Mouse (Mus musculus): ENCODE results near the gene Macrod2. TPM values are rescaled to one million over a fixed set of nuclear protein-coding genes. Genes with fewer than 3 reads are reported as not detected.
A peak's percentile ranks its signal among the peaks of the same experiment; 100 is the strongest.

The Macrod2 gene
- polyA plus RNA-seq, 1 experiment = 20.2 TPM

- TF ChIP-seq CTCF (IDR thresholded peaks at IDR 0.05; ENCODE audit: borderline replicate concordance, insufficient read depth, low read depth, low read length) (no peak), POLR2A (IDR thresholded peaks at IDR 0.05; ENCODE audit: borderline replicate concordance, insufficient read depth, low read length) (no peak)
- H3K4me3 ChIP-seq (replicated peaks; ENCODE audit: insufficient read depth, low read depth, low read length) = no peak overlapping the region
- H3K27ac ChIP-seq (ENCODE audit: insufficient read depth, low read length) = no peak overlapping the region
- no peaks in the 10 kb centered on the region for H3K27me3 ChIP-seq (ENCODE audit: control insufficient read depth, insufficient read depth, low read length)
- no peak for DNase-seq
- no peaks in the 10 kb centered on the region for H3K4me1 ChIP-seq (ENCODE audit: control insufficient read depth, insufficient read depth, low read length)
- WGBS = 94% methylated on average over 1 of the region's 1 CpGs
These were observed 806.9 kb downstream of the Macrod2 start for GRCm38 (mm10) chr2:141202015-141202364.

GRCm38 (mm10) chr2:141211346-141211745, 816.2 kb downstream of the Macrod2 start:
- Histone ChIP-seq H3K27ac (ENCODE audit: insufficient read depth, low read length) (no peak overlapping the region), H3K27me3 (ENCODE audit: control insufficient read depth, insufficient read depth, low read length) (no peaks in the 10 kb centered on the region), H3K4me1 (ENCODE audit: control insufficient read depth, insufficient read depth, low read length) (no peaks in the 10 kb centered on the region), H3K4me3 (replicated peaks; ENCODE audit: insufficient read depth, low read depth, low read length) (no peak overlapping the region)
- WGBS = 83% methylated on average over 5 of the region's 5 CpGs
- no peak for TF ChIP-seq POLR2A (IDR thresholded peaks at IDR 0.05; ENCODE audit: borderline replicate concordance, insufficient read depth, low read length)
- no peak for TF ChIP-seq CTCF (IDR thresholded peaks at IDR 0.05; ENCODE audit: borderline replicate concordance, insufficient read depth, low read depth, low read length)
- DNase-seq = no peak

- H3K4me3 ChIP-seq (replicated peaks; ENCODE audit: insufficient read depth, low read depth, low read length) = no peak overlapping the region
- no peak for DNase-seq
- 96% methylated on average over 2 of the region's 2 CpGs for WGBS
- no peak overlapping the region for H3K27ac ChIP-seq (ENCODE audit: insufficient read depth, low read length)
- no peak for TF ChIP-seq POLR2A (IDR thresholded peaks at IDR 0.05; ENCODE audit: borderline replicate concordance, insufficient read depth, low read length)
- TF ChIP-seq CTCF (IDR thresholded peaks at IDR 0.05; ENCODE audit: borderline replicate concordance, insufficient read depth, low read depth, low read length) = no peak
- H3K27me3 ChIP-seq (ENCODE audit: control insufficient read depth, insufficient read depth, low read length) = no peaks in the 10 kb centered on the region
- no peaks in the 10 kb centered on the region for H3K4me1 ChIP-seq (ENCODE audit: control insufficient read depth, insufficient read depth, low read length)
These were observed 817.2 kb downstream of the Macrod2 start for GRCm38 (mm10) chr2:141212291-141212690.

GRCm38 (mm10) chr2:141217490-141217889, 822.4 kb downstream of the Macrod2 start:
- H3K4me3 ChIP-seq (replicated peaks; ENCODE audit: insufficient read depth, low read depth, low read length) = no peak overlapping the region
- DNase-seq = peak; percentile 36 to 77
- TF ChIP-seq CTCF (IDR thresholded peaks at IDR 0.05; ENCODE audit: borderline replicate concordance, insufficient read depth, low read depth, low read length) (no peak), POLR2A (IDR thresholded peaks at IDR 0.05; ENCODE audit: borderline replicate concordance, insufficient read depth, low read length) (no peak)
- H3K27me3 ChIP-seq (ENCODE audit: control insufficient read depth, insufficient read depth, low read length) = no peaks in the 10 kb centered on the region
- no peak overlapping the region for H3K27ac ChIP-seq (ENCODE audit: insufficient read depth, low read length)
- H3K4me1 ChIP-seq (ENCODE audit: control insufficient read depth, insufficient read depth, low read length) = no peaks in the 10 kb centered on the region
- WGBS = 10% methylated on average over 2 of the region's 2 CpGs

GRCm38 (mm10) chr2:141217925-141218324, 822.8 kb downstream of the Macrod2 start:
- Histone ChIP-seq H3K4me1 (ENCODE audit: control insufficient read depth, insufficient read depth, low read length) (no peaks in the 10 kb centered on the region), H3K27me3 (ENCODE audit: control insufficient read depth, insufficient read depth, low read length) (no peaks in the 10 kb centered on the region), H3K27ac (ENCODE audit: insufficient read depth, low read length) (no peak overlapping the region), H3K4me3 (replicated peaks; ENCODE audit: insufficient read depth, low read depth, low read length) (no peak overlapping the region)
- 64% methylated on average over 3 of the region's 3 CpGs for WGBS
- no peak for TF ChIP-seq CTCF (IDR thresholded peaks at IDR 0.05; ENCODE audit: borderline replicate concordance, insufficient read depth, low read depth, low read length)
- no peak for TF ChIP-seq POLR2A (IDR thresholded peaks at IDR 0.05; ENCODE audit: borderline replicate concordance, insufficient read depth, low read length)
- DNase-seq = no peak

GRCm38 (mm10) chr2:141228809-141229208, 833.7 kb downstream of the Macrod2 start:
- Histone ChIP-seq H3K4me3 (replicated peaks; ENCODE audit: insufficient read depth, low read depth, low read length) (no peak overlapping the region), H3K27ac (ENCODE audit: insufficient read depth, low read length) (no peak overlapping the region), H3K27me3 (ENCODE audit: control insufficient read depth, insufficient read depth, low read length) (no peaks in the 10 kb centered on the region), H3K4me1 (ENCODE audit: control insufficient read depth, insufficient read depth, low read length) (no peaks in the 10 kb centered on the region)
- WGBS = 96% methylated on average over 1 of the region's 1 CpGs
- no peak for DNase-seq
- no peak for TF ChIP-seq CTCF (IDR thresholded peaks at IDR 0.05; ENCODE audit: borderline replicate concordance, insufficient read depth, low read depth, low read length)
- TF ChIP-seq POLR2A (IDR thresholded peaks at IDR 0.05; ENCODE audit: borderline replicate concordance, insufficient read depth, low read length) = no peak

- Histone ChIP-seq H3K27me3 (ENCODE audit: control insufficient read depth, insufficient read depth, low read length) (no peaks in the 10 kb centered on the region), H3K4me3 (replicated peaks; ENCODE audit: insufficient read depth, low read depth, low read length) (no peak overlapping the region), H3K27ac (ENCODE audit: insufficient read depth, low read length) (no peak overlapping the region), H3K4me1 (ENCODE audit: control insufficient read depth, insufficient read depth, low read length) (no peaks in the 10 kb centered on the region)
- no peak for DNase-seq
- 76% methylated on average over 6 of the region's 6 CpGs for WGBS
- TF ChIP-seq POLR2A (IDR thresholded peaks at IDR 0.05; ENCODE audit: borderline replicate concordance, insufficient read depth, low read length) (no peak), CTCF (IDR thresholded peaks at IDR 0.05; ENCODE audit: borderline replicate concordance, insufficient read depth, low read depth, low read length) (no peak)
These were observed 834.7 kb downstream of the Macrod2 start for GRCm38 (mm10) chr2:141229820-141230219.

GRCm38 (mm10) chr2:141231011-141231668, 836.0 kb downstream of the Macrod2 start:
- TF ChIP-seq POLR2A (IDR thresholded peaks at IDR 0.05; ENCODE audit: borderline replicate concordance, insufficient read depth, low read length) (no peak), CTCF (IDR thresholded peaks at IDR 0.05; ENCODE audit: borderline replicate concordance, insufficient read depth, low read depth, low read length) (no peak)
- no peak overlapping the region for H3K27ac ChIP-seq (ENCODE audit: insufficient read depth, low read length)
- DNase-seq = peak; percentile 6 to 19
- H3K27me3 ChIP-seq (ENCODE audit: control insufficient read depth, insufficient read depth, low read length) = no peaks in the 10 kb centered on the region
- no peak overlapping the region for H3K4me3 ChIP-seq (replicated peaks; ENCODE audit: insufficient read depth, low read depth, low read length)
- 26% methylated on average over 16 of the region's 16 CpGs for WGBS
- no peaks in the 10 kb centered on the region for H3K4me1 ChIP-seq (ENCODE audit: control insufficient read depth, insufficient read depth, low read length)

All from cerebellum, adult 2 months (tissue).